Mouse (Mus musculus) kidney, adult 9 months (tissue): Measurements from ENCODE around the gene Sfxn1.
A peak's percentile ranks its signal among the peaks of the same experiment; 100 is the strongest.

Experiments used
- DNase-seq: peaks from one replicate; pipeline ENCODE4 v3.0.0; 2022

Sfxn1 gene

GRCm38 (mm10) chr13:54077470-54078174 is 6.0 kb downstream of the Sfxn1 start:
- DNase-seq, result peak; percentile 58

GRCm38 (mm10) chr13:54079782-54080759 is 8.4 kb downstream of the Sfxn1 start:
- peak; percentile 64 for DNase-seq

- no peak for DNase-seq
Measured at GRCm38 (mm10) chr13:54080785-54081184, 9.1 kb downstream of the Sfxn1 start.

GRCm38 (mm10) chr13:54082946-54083345 is 11.3 kb downstream of the Sfxn1 start:
- DNase-seq, result no peak

- DNase-seq, result no peak
Measured at GRCm38 (mm10) chr13:54084178-54084577, 12.5 kb downstream of the Sfxn1 start.

GRCm38 (mm10) chr13:54084826-54085225 is 13.2 kb downstream of the Sfxn1 start:
- no peak for DNase-seq

GRCm38 (mm10) chr13:54085266-54085665 is 13.6 kb downstream of the Sfxn1 start:
- no peak for DNase-seq

- DNase-seq, result no peak
Measured at GRCm38 (mm10) chr13:54091719-54092118, 20.1 kb downstream of the Sfxn1 start.

- DNase-seq, result no peak
Measured at GRCm38 (mm10) chr13:54094349-54094748, 22.7 kb downstream of the Sfxn1 start.

- DNase-seq, result no peak
Measured at GRCm38 (mm10) chr13:54094963-54095362, 23.3 kb downstream of the Sfxn1 start.

GRCm38 (mm10) chr13:54095721-54096120 is 24.1 kb downstream of the Sfxn1 start:
- DNase-seq, result no peak

- peak; percentile 44 for DNase-seq
Measured at GRCm38 (mm10) chr13:54097227-54097626, 25.6 kb downstream of the Sfxn1 start.

- no peak for DNase-seq
Measured at GRCm38 (mm10) chr13:54097797-54098196, 26.1 kb downstream of the Sfxn1 start.

GRCm38 (mm10) chr13:54101031-54101820 is 29.6 kb downstream of the Sfxn1 start:
- no peak for DNase-seq

- no peak for DNase-seq
Measured at GRCm38 (mm10) chr13:54102061-54102460, 30.4 kb downstream of the Sfxn1 start.

GRCm38 (mm10) chr13:54103271-54103670 is 31.6 kb downstream of the Sfxn1 start:
- DNase-seq, result no peak

GRCm38 (mm10) chr13:54103866-54104265 is 32.2 kb downstream of the Sfxn1 start:
- no peak for DNase-seq

GRCm38 (mm10) chr13:54113819-54114550 is 42.3 kb downstream of the Sfxn1 start:
- peak; percentile 59 for DNase-seq

- DNase-seq, result no peak
Measured at GRCm38 (mm10) chr13:54114931-54115330, 43.3 kb downstream of the Sfxn1 start.

- DNase-seq, result no peak
Measured at GRCm38 (mm10) chr13:54115779-54116178, 44.1 kb downstream of the Sfxn1 start.

GRCm38 (mm10) chr13:54118355-54118754 is 46.7 kb downstream of the Sfxn1 start:
- DNase-seq, result no peak

GRCm38 (mm10) chr13:54137756-54138410 is 66.2 kb downstream of the Sfxn1 start:
- DNase-seq, result no peak
